Mouse (Mus musculus): Measurements from ENCODE around the gene 4930544D05Rik. TPM values are rescaled to one million over a fixed set of nuclear protein-coding genes. Genes with fewer than 3 reads are reported as not detected.
"Not testable (repeated sequence)": the region's sequence is repeated elsewhere in the genome, so short reads cannot be mapped to it uniquely, and the experiment has no call there.

Gene 4930544D05Rik
- polyA plus RNA-seq (2011; ENCODE audit: insufficient read length, low read depth, missing spikeins): not detected in 2 replicates

DNA sequence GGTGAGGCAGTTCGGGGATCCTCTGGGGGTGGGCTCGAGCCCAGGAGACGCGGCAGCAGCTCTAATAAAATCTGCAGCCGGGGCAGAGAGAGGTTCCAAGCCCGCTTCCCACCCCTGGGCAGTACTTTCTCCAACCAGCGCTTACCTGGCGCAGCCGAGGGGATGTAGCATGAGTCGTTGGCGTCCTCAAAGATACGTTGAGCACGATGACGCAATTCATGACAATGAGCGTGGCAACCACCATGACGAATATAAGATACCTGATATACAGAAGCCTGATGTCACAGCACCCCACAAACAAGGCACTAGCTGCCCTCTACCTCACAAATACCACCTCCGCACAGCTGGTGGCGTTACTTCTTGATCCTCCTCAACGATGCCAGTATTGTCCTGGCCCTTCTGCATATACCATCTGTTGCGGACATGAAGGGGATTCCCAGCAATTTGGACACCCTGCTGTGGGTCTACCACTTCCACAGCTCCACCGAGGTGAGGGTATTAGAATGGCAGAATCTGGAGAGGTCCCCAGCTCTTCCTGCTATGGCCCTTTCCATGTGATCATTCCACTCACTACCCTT is at the start of gene 4930544D05Rik:
Gene 4930544D05Rik (plus strand): TSS at position 333 of the 578 bp plus-strand sequence.
- H3K4me1 ChIP-seq (ENCODE audit: control insufficient read depth, insufficient read depth, low read length): no peaks in the 10 kb centered on the region
- no peak for TF ChIP-seq POLR2A (IDR thresholded peaks at IDR 0.05; ENCODE audit: low read depth, low read length)
- H3K4me3 ChIP-seq (ENCODE audit: insufficient read depth, low read length): no peak within 1 kb of the TSS
- no peak within 1 kb of the TSS for H3K27ac ChIP-seq (ENCODE audit: insufficient read depth, low read length)

GRCm38 (mm10) chr11:70566586-70566985 is 49.1 kb upstream of the 4930544D05Rik start:
- no peak overlapping the region for H3K4me3 ChIP-seq (ENCODE audit: insufficient read depth, low read length)
- no peak overlapping the region for H3K27ac ChIP-seq (ENCODE audit: insufficient read depth, low read length)
- TF ChIP-seq POLR2A (IDR thresholded peaks at IDR 0.05; ENCODE audit: low read depth, low read length): no peak
- TF ChIP-seq CTCF (IDR thresholded peaks at IDR 0.05; ENCODE audit: borderline replicate concordance, insufficient read depth, low read length): no peak

DNA sequence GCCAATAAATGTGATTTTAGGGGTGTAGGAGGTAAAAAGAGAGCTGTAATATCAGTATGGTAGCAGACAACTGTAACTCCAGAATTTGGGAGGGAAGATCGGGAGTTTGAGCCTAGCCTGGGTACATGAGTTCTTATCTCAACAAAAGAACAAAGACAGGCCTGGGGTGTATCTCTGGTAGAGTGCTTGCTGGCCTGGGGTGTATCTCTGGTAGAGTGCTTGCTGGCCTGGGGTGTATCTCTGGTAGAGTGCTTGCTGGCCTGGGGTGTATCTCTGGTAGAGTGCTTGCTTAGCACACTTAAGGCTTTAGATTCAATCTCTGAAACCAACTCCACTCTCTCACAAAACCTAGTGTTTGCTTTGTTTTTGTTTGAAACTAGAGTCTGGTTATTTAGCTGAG is 45.0 kb upstream of the 4930544D05Rik start:
- H3K27ac ChIP-seq (ENCODE audit: insufficient read depth, low read length): not testable (repeated sequence)
- peaks cover 16% of the 10 kb centered on the region for H3K4me1 ChIP-seq (ENCODE audit: control insufficient read depth, insufficient read depth, low read length)

More at GRCm38 (mm10) chr11:70566586-70566985, 49.1 kb upstream of the 4930544D05Rik start:
- no peaks in the 10 kb centered on the region; the same call in 1 of the 2 replicates for H3K4me1 ChIP-seq (ENCODE audit: control insufficient read depth, insufficient read depth, low read length)

GRCm38 (mm10) chr11:70571641-70572040 is 44.0 kb upstream of the 4930544D05Rik start:
- peaks cover 18% of the 10 kb centered on the region for H3K4me1 ChIP-seq (ENCODE audit: control insufficient read depth, insufficient read depth, low read length)
- no peak overlapping the region; the same call in 1 of the 2 replicates for H3K27ac ChIP-seq (ENCODE audit: insufficient read depth, low read length)
- TF ChIP-seq POLR2A (IDR thresholded peaks at IDR 0.05; ENCODE audit: low read depth, low read length) (no peak), CTCF (IDR thresholded peaks at IDR 0.05; ENCODE audit: borderline replicate concordance, insufficient read depth, low read length) (no peak)
- no peak overlapping the region for H3K4me3 ChIP-seq (ENCODE audit: insufficient read depth, low read length)

More for the DNA sequence above, 45.0 kb upstream of the 4930544D05Rik start:
- not testable (repeated sequence) for H3K4me3 ChIP-seq (ENCODE audit: insufficient read depth, low read length)

DNA sequence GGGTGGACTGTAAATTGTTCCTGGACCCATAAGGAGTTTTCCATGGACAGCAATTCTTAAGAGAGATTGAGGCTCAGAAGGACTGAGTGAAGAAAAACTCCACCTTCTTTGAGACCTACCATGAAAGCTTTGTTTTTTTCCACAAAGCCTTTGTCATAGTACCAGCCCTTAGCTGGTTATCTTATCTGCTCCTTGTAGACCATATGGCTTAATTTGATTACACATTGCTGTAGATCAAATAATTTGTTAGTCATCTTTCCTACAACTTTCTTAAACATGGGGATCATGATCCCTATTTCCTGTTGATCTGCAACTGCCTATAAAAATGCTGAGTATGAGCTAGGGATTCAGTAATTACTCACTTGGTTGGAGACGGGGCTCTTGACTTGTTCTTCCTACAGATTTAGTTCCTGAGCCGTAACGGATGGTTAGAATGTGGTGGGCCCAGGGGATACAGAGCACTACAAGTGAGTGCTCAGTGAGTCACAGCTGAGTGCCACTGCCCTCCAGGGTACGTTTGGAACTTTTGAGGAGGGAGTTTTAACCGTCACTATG is 43.2 kb upstream of the 4930544D05Rik start:
- Histone ChIP-seq H3K4me1 (ENCODE audit: control insufficient read depth, insufficient read depth, low read length) (peaks cover 25% of the 10 kb centered on the region), H3K4me3 (ENCODE audit: insufficient read depth, low read length) (no peak overlapping the region), H3K27ac (ENCODE audit: insufficient read depth, low read length) (peak overlapping the region; percentile 20; the same call in 1 of the 2 replicates)
- TF ChIP-seq POLR2A (IDR thresholded peaks at IDR 0.05; ENCODE audit: low read depth, low read length): no peak
- no peak for TF ChIP-seq CTCF (IDR thresholded peaks at IDR 0.05; ENCODE audit: borderline replicate concordance, insufficient read depth, low read length)

- Histone ChIP-seq H3K4me1 (ENCODE audit: control insufficient read depth, insufficient read depth, low read length) (peaks cover 33% of the 10 kb centered on the region), H3K4me3 (ENCODE audit: insufficient read depth, low read length) (no peak overlapping the region), H3K27ac (ENCODE audit: insufficient read depth, low read length) (peak overlapping the region; percentile 75)
- TF ChIP-seq POLR2A (IDR thresholded peaks at IDR 0.05; ENCODE audit: low read depth, low read length): no peak
- TF ChIP-seq CTCF (IDR thresholded peaks at IDR 0.05; ENCODE audit: borderline replicate concordance, insufficient read depth, low read length): no peak
Measured at GRCm38 (mm10) chr11:70573872-70574271, 41.8 kb upstream of the 4930544D05Rik start.

DNA sequence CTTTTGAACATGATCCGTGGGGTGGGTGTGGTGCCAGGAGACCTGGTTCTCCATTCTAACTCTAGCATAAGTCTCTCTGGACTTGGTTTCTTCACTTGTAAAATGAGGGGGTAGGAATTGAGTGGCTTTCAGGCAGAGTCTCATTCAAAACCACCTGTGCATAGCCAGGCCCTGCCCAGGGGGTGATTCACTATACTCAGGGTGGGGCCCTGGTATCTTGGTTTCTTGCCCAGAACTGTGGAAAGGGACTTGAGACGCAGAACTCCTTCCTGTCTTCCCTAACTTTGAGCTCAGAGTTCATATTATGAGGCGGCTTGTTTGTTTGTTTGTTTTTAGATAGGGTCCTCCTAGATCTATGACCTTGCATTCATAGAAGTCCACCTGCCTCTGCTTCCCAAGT is 38.4 kb upstream of the 4930544D05Rik start:
- Histone ChIP-seq H3K27ac (ENCODE audit: insufficient read depth, low read length) (no peak overlapping the region), H3K4me1 (ENCODE audit: control insufficient read depth, insufficient read depth, low read length) (peaks cover 46% of the 10 kb centered on the region), H3K4me3 (ENCODE audit: insufficient read depth, low read length) (no peak overlapping the region)
- TF ChIP-seq POLR2A (IDR thresholded peaks at IDR 0.05; ENCODE audit: low read depth, low read length) (no peak), CTCF (IDR thresholded peaks at IDR 0.05; ENCODE audit: borderline replicate concordance, insufficient read depth, low read length) (no peak)

- TF ChIP-seq POLR2A (IDR thresholded peaks at IDR 0.05; ENCODE audit: low read depth, low read length) (no peak), CTCF (IDR thresholded peaks at IDR 0.05; ENCODE audit: borderline replicate concordance, insufficient read depth, low read length) (no peak)
- no peak overlapping the region for H3K27ac ChIP-seq (ENCODE audit: insufficient read depth, low read length)
- H3K4me1 ChIP-seq (ENCODE audit: control insufficient read depth, insufficient read depth, low read length): peaks cover 39% of the 10 kb centered on the region
- no peak overlapping the region for H3K4me3 ChIP-seq (ENCODE audit: insufficient read depth, low read length)
Measured at GRCm38 (mm10) chr11:70578962-70579361, 36.7 kb upstream of the 4930544D05Rik start.

GRCm38 (mm10) chr11:70579710-70580357 is 35.8 kb upstream of the 4930544D05Rik start:
- Histone ChIP-seq H3K4me3 (ENCODE audit: insufficient read depth, low read length) (no peak overlapping the region), H3K4me1 (ENCODE audit: control insufficient read depth, insufficient read depth, low read length) (peaks cover 39% of the 10 kb centered on the region), H3K27ac (ENCODE audit: insufficient read depth, low read length) (peak overlapping the region; percentile 46; the same call in 1 of the 2 replicates)
- no peak for TF ChIP-seq CTCF (IDR thresholded peaks at IDR 0.05; ENCODE audit: borderline replicate concordance, insufficient read depth, low read length)
- TF ChIP-seq POLR2A (IDR thresholded peaks at IDR 0.05; ENCODE audit: low read depth, low read length): no peak

GRCm38 (mm10) chr11:70580358-70580720 is 35.3 kb upstream of the 4930544D05Rik start:
- Histone ChIP-seq H3K27ac (ENCODE audit: insufficient read depth, low read length) (peak overlapping the region; percentile 46; the same call in 1 of the 2 replicates), H3K4me1 (ENCODE audit: control insufficient read depth, insufficient read depth, low read length) (peaks cover 42% of the 10 kb centered on the region), H3K4me3 (ENCODE audit: insufficient read depth, low read length) (no peak overlapping the region)
- TF ChIP-seq POLR2A (IDR thresholded peaks at IDR 0.05; ENCODE audit: low read depth, low read length) (no peak), CTCF (IDR thresholded peaks at IDR 0.05; ENCODE audit: borderline replicate concordance, insufficient read depth, low read length) (no peak)
